Mouse (Mus musculus) intestine, embryonic 16.5 days (tissue): Measurements from ENCODE around the gene Gm5447. TPM values are rescaled to one million over a fixed set of nuclear protein-coding genes. Genes with fewer than 3 reads are reported as not detected.

Source experiments
- ATAC-seq: fragments of 200-750 bp; cut with Nextera tagmentation; 2 replicates; pipeline ENCODE4 v1.8.0; 2017; ENCODE audit warnings: moderate TSS enrichment, moderate library complexity
- H3K27ac ChIP-seq: fragments of 300-500 bp; sonication (generic); 2 replicates; pipeline ENCODE4 v1.5.1; 2014; ENCODE audit warnings: mild to moderate bottlenecking, low read length
- H3K27me3 ChIP-seq: fragments of 300-500 bp; sonication (generic); replicated peaks from 2 replicates; pipeline ENCODE4 v1.6.1; 2014; ENCODE audit warnings: low read length, control low read depth, mixed read lengths; ENCODE audit not compliant: control insufficient read depth, insufficient read depth
- H3K36me3 ChIP-seq: fragments of 300-500 bp; sonication (generic); 2 replicates; pipeline ENCODE4 v1.6.1; 2014; ENCODE audit warnings: low read length, control low read depth; ENCODE audit not compliant: control insufficient read depth, insufficient read depth
- H3K4me1 ChIP-seq: fragments of 300-500 bp; sonication (generic); 2 replicates; pipeline ENCODE4 v1.6.1; 2014; ENCODE audit warnings: low read length, control low read depth, mixed read lengths; ENCODE audit not compliant: control insufficient read depth, insufficient read depth
- H3K4me2 ChIP-seq: fragments of 300-500 bp; sonication (generic); 2 replicates; pipeline ENCODE4 v1.6.1; 2014; ENCODE audit warnings: low read depth, low read length, control low read depth
- H3K4me3 ChIP-seq: fragments of 300-500 bp; sonication (generic); 2 replicates; pipeline ENCODE4 v1.5.1; 2014; ENCODE audit warnings: mild to moderate bottlenecking, low read length
- H3K9ac ChIP-seq: fragments of 300-500 bp; sonication (generic); 2 replicates; pipeline ENCODE4 v1.6.1; 2014; ENCODE audit warnings: low read depth, low read length
- H3K9me3 ChIP-seq: fragments of 300-500 bp; sonication (generic); 2 replicates; pipeline ENCODE4 v1.6.1; 2016; ENCODE audit warnings: low read length, control low read depth; ENCODE audit not compliant: control insufficient read depth
- WGBS: fragments of 180-500 bp; shearing (Covaris S2); extraction: QIAGEN DNeasy Blood & Tissue Kit; methylation state at CpG from one replicate; pipeline ENCODE4 v1.1.7; 2014; 5-methylcytosine and 5-hydroxymethylcytosine counted together
- polyA plus RNA-seq: library from polyadenylated mRNA; unstranded; fragments of >200 nt; fragmentation: Nextera tagmentation; extraction: Ambion mirVana; gene quantifications from 2 replicates; pipeline ENCODE4 v1.2.1, GENCODE M21; 2015

Gm5447 gene
- polyA plus RNA-seq, 1 experiment from 2014 or later: 0.20 TPM

GRCm38 (mm10) chr13:30952044-30952443 is 22.0 kb upstream of the Gm5447 start:
- no peak overlapping the region for H3K9ac ChIP-seq
- WGBS: 83% methylated on average over 2 of the region's 2 CpGs
- no peaks in the 10 kb centered on the region for H3K27me3 ChIP-seq
- H3K27ac ChIP-seq: no peak overlapping the region
- no peak overlapping the region for H3K4me3 ChIP-seq
- no peaks in the 10 kb centered on the region for H3K4me1 ChIP-seq
- ATAC-seq: no peak
- H3K9me3 ChIP-seq: no peaks in the 10 kb centered on the region
- no peak overlapping the region for H3K4me2 ChIP-seq
- H3K36me3 ChIP-seq: no peaks in the 10 kb centered on the region

DNA sequence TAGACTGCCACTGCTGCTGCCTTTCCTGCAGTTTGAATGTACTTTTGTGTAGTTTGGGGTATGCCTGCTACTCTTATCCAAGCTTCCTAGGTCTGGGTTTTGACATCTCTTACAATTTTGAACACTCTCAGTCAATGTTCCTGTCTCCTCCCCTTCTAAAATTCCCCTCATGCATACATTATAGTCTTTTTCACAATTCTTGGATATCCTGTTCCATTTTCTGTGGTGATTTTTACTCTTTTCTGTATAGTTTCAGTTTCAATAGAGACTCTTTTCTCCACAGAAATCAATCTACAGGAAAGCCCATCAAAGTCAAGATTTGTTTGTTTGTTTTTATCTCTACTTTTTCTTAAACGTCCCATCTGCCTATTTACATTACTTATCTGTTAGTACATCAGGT is 20.4 kb upstream of the Gm5447 start:
- Histone ChIP-seq H3K9ac (no peak overlapping the region), H3K4me3 (no peak overlapping the region), H3K4me1 (peaks cover 2% of the 10 kb centered on the region; the same call in 1 of the 2 replicates), H3K27ac (no peak overlapping the region), H3K9me3 (no peaks in the 10 kb centered on the region), H3K36me3 (no peaks in the 10 kb centered on the region), H3K4me2 (no peak overlapping the region), H3K27me3 (no peaks in the 10 kb centered on the region)
- WGBS: 37% methylated on average over 1 of the region's 1 CpGs
- ATAC-seq: no peak

DNA sequence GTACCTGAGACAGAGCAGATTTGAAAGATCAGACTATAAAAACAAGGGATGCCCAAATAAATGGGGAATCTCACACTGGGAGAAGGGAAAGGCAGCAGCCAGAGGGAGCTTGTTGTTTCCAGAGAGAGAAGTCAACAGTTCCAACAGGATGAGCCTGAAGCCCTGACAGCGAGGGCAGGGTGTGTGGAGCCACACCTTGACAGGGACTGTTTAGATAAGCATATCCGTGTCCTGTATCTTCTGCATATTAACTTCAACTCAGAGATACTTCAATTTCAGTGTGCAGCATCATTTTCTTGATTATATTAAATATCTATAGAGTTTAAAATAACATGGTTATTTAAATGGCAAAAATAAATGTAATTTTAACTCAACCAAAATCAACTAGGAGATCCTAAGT is 13.3 kb upstream of the Gm5447 start:
- no peak for ATAC-seq
- H3K9ac ChIP-seq: no peak overlapping the region
- peaks cover 2% of the 10 kb centered on the region; the same call in 1 of the 2 replicates for H3K4me1 ChIP-seq
- no peaks in the 10 kb centered on the region for H3K9me3 ChIP-seq
- H3K27me3 ChIP-seq: no peaks in the 10 kb centered on the region
- no peaks in the 10 kb centered on the region for H3K36me3 ChIP-seq
- WGBS: 83% methylated on average over 2 of the region's 2 CpGs
- H3K4me3 ChIP-seq: no peak overlapping the region
- no peak overlapping the region for H3K4me2 ChIP-seq
- no peak overlapping the region for H3K27ac ChIP-seq

DNA sequence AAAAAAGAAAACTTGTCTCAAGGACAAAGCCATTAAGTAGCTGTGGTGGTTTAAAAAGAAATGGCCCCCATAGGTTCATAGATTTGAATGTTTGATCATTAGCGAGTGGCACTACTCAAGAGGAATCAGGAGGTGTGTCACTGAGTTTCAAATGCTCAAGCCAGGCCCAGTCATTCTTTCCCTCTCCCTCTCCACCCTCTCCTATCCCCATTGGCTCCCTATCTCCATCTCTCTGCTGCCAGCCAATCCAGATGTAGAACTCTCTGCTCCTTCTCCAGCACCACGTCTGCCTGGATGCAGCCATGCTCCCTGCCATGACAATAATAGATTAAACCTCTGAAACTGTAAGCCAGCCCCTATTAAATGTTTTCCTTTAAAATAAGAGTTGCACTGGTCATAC is 12.1 kb upstream of the Gm5447 start:
- peaks cover 2% of the 10 kb centered on the region; the same call in 1 of the 2 replicates for H3K4me1 ChIP-seq
- H3K4me3 ChIP-seq: no peak overlapping the region
- no peak overlapping the region for H3K4me2 ChIP-seq
- H3K27me3 ChIP-seq: no peaks in the 10 kb centered on the region
- H3K9ac ChIP-seq: no peak overlapping the region
- WGBS: 55% methylated on average over 2 of the region's 2 CpGs
- no peaks in the 10 kb centered on the region for H3K9me3 ChIP-seq
- no peaks in the 10 kb centered on the region for H3K36me3 ChIP-seq
- H3K27ac ChIP-seq: no peak overlapping the region
- no peak for ATAC-seq

GRCm38 (mm10) chr13:30966507-30966911 is 7.5 kb upstream of the Gm5447 start:
- ATAC-seq: peak; percentile 86

GRCm38 (mm10) chr13:30968311-30968710 is 5.7 kb upstream of the Gm5447 start:
- Histone ChIP-seq H3K27me3 (no peaks in the 10 kb centered on the region), H3K4me2 (no peak overlapping the region), H3K9ac (no peak overlapping the region), H3K9me3 (no peaks in the 10 kb centered on the region), H3K27ac (peak overlapping the region; percentile 35; the same call in 1 of the 2 replicates), H3K4me1 (peaks cover 12% of the 10 kb centered on the region), H3K36me3 (no peaks in the 10 kb centered on the region), H3K4me3 (no peak overlapping the region)
- ATAC-seq: no peak; the same call in 1 of the 2 replicates
- WGBS: 44% methylated on average over 4 of the region's 4 CpGs

More at GRCm38 (mm10) chr13:30966507-30966911, 7.5 kb upstream of the Gm5447 start:
- WGBS: 29% methylated on average over 10 of the region's 10 CpGs
- no peak overlapping the region for H3K9ac ChIP-seq
- peaks cover 9% of the 10 kb centered on the region for H3K4me1 ChIP-seq
- H3K9me3 ChIP-seq: no peaks in the 10 kb centered on the region
- H3K27me3 ChIP-seq: no peaks in the 10 kb centered on the region
- H3K4me2 ChIP-seq: no peak overlapping the region
- H3K36me3 ChIP-seq: no peaks in the 10 kb centered on the region
- no peak overlapping the region for H3K27ac ChIP-seq
- no peak overlapping the region for H3K4me3 ChIP-seq

- no peak for ATAC-seq
- 72% methylated on average over 3 of the region's 3 CpGs for WGBS
- no peaks in the 10 kb centered on the region for H3K27me3 ChIP-seq
Measured at GRCm38 (mm10) chr13:30971047-30971446, 3.0 kb upstream of the Gm5447 start.

DNA sequence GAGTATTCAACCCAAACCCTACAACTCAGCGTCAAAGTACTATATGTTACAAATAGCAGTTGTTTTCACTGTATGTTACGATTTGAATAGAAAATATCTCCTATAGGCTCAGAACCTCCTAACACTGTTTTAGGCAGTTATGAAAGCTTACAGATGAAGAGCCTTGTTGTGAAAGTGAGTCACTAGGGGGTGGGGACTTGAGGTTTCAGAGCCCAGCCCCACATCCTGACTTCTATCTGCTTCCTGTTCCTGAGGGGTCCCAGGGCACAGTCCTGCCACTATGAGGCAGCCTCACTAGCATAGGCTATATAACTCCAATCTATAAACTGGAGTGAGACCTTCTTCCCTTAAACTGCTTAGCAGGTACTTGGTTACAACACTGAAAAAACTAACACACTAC is 1.9 kb upstream of the Gm5447 start:
- Histone ChIP-seq H3K4me2 (no peak overlapping the region), H3K9ac (no peak overlapping the region), H3K27me3 (no peaks in the 10 kb centered on the region), H3K9me3 (no peaks in the 10 kb centered on the region), H3K36me3 (no peaks in the 10 kb centered on the region), H3K27ac (no peak overlapping the region), H3K4me3 (no peak overlapping the region), H3K4me1 (peaks cover 12% of the 10 kb centered on the region)
- no peak for ATAC-seq
- 90% methylated on average over 2 of the region's 2 CpGs for WGBS

More at GRCm38 (mm10) chr13:30971047-30971446, 3.0 kb upstream of the Gm5447 start:
- H3K4me3 ChIP-seq: no peak overlapping the region
- H3K36me3 ChIP-seq: no peaks in the 10 kb centered on the region
- no peak overlapping the region for H3K27ac ChIP-seq
- H3K4me1 ChIP-seq: peaks cover 12% of the 10 kb centered on the region
- H3K9ac ChIP-seq: no peak overlapping the region
- H3K4me2 ChIP-seq: no peak overlapping the region
- no peaks in the 10 kb centered on the region for H3K9me3 ChIP-seq

GRCm38 (mm10) chr13:30974247-30974630 is 235 bp downstream of the Gm5447 start:
- no peaks in the 10 kb centered on the region for H3K9me3 ChIP-seq
- peak overlapping the region; percentile 44 for H3K4me2 ChIP-seq
- WGBS: 25% methylated on average over 5 of the region's 5 CpGs
- peak overlapping the region; percentile 93 for H3K9ac ChIP-seq
- no peaks in the 10 kb centered on the region for H3K27me3 ChIP-seq
- no peaks in the 10 kb centered on the region for H3K36me3 ChIP-seq
- peak; percentile 57 for ATAC-seq
- peaks cover 3% of the 10 kb centered on the region; the same call in 1 of the 2 replicates for H3K4me1 ChIP-seq
- H3K27ac ChIP-seq: peak overlapping the region; percentile 90
- H3K4me3 ChIP-seq: peak overlapping the region; percentile 95

DNA sequence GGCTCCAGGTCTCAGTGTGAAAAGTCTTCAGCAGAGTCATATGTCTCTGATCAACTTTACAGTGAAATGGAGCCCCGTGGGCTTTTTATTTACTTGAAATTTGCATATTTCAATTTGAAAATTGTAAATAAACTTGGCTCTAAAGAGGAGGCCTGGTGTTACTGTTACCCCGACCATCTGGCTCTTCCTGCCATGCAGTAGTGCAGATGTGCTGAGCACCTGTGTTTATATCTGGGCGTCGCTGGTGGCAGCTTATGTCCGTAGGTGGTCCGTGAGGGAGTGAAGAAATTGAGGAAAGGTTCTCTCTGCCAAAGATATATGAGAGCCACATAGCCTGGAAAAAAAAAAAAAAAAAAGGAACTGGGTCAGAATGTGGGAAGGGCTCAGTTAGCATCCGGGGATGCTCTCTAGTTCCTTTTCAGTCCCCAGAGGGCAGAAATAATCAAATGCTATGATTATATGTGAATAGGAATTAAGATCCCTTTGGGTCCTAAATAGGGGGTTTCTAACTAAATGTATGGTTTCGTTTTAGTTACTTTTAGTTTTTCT is 2.6 kb downstream of the Gm5447 start:
- 42% methylated on average over 8 of the region's 8 CpGs for WGBS
- H3K4me2 ChIP-seq: no peak overlapping the region
- H3K27me3 ChIP-seq: no peaks in the 10 kb centered on the region
- no peak for ATAC-seq
- H3K9ac ChIP-seq: no peak overlapping the region
- H3K36me3 ChIP-seq: no peaks in the 10 kb centered on the region
- H3K4me1 ChIP-seq: peaks cover 3% of the 10 kb centered on the region; the same call in 1 of the 2 replicates
- H3K27ac ChIP-seq: no peak overlapping the region
- no peaks in the 10 kb centered on the region for H3K9me3 ChIP-seq
- H3K4me3 ChIP-seq: no peak overlapping the region
